Mouse (Mus musculus) thymus, adult 2 months (tissue): ENCODE data around the gene Mrpl28. TPM values are rescaled to one million over a fixed set of nuclear protein-coding genes. Genes with fewer than 3 reads are reported as not detected.
"Not testable (repeated sequence)": the region's sequence is repeated elsewhere in the genome, so short reads cannot be mapped to it uniquely, and the experiment has no call there.

Source experiments
- DNase-seq: peaks from one replicate; pipeline ENCODE4 v3.0.0; 2021
- H3K27ac ChIP-seq: fragments of 200-500 bp; 2 replicates; pipeline ENCODE4 v1.5.1; 2012; ENCODE audit warnings: low read length, control low read depth; ENCODE audit not compliant: control insufficient read depth, insufficient read depth
- H3K27me3 ChIP-seq: fragments of 200-500 bp; 2 replicates; pipeline ENCODE4 v1.6.1; 2012; ENCODE audit warnings: mild to moderate bottlenecking, low read length, moderate library complexity, mixed read lengths; ENCODE audit not compliant: control insufficient read depth, insufficient read depth
- H3K36me3 ChIP-seq: fragments of 200-500 bp; 2 replicates; pipeline ENCODE4 v1.6.1; 2012; ENCODE audit warnings: mild to moderate bottlenecking, low read length, moderate library complexity; ENCODE audit not compliant: control insufficient read depth, insufficient read depth
- H3K4me1 ChIP-seq: fragments of 200-500 bp; replicated peaks from 2 replicates; pipeline ENCODE4 v1.6.1; 2012; ENCODE audit warnings: low read length; ENCODE audit not compliant: control insufficient read depth, insufficient read depth
- H3K4me3 ChIP-seq: fragments of 200-500 bp; 2 replicates; pipeline ENCODE4 v1.5.1; 2012; ENCODE audit warnings: mild to moderate bottlenecking, low read length, control low read depth, moderate library complexity; ENCODE audit not compliant: control insufficient read depth, insufficient read depth
- CTCF ChIP-seq: fragments of 200-500 bp; IDR thresholded peaks from 2 replicates; pipeline ENCODE4 v1.5.1; 2012; ENCODE audit warnings: mild to moderate bottlenecking, control low read depth, low read length, moderate library complexity, borderline replicate concordance; ENCODE audit not compliant: control insufficient read depth, poor library complexity, insufficient read depth; ENCODE audit errors: extremely low read depth
- POLR2A ChIP-seq: fragments of 200-500 bp; IDR thresholded peaks from 2 replicates; pipeline ENCODE4 v1.6.1; 2012; ENCODE audit warnings: mild to moderate bottlenecking, low read length, control low read depth, moderate library complexity; ENCODE audit not compliant: control insufficient read depth, poor library complexity, insufficient read depth; ENCODE audit errors: extremely low read depth
- WGBS: fragments of 180-500 bp; shearing (Covaris S2); methylation state at CpG from one replicate; pipeline ENCODE4 v1.1.7; 2018; 5-methylcytosine and 5-hydroxymethylcytosine counted together
- polyA plus RNA-seq: library from polyadenylated mRNA; depleted of rRNA; stranded (reverse); fragments of >200 nt; gene quantifications from 2 replicates; pipeline ENCODE4 v1.2.3, GENCODE M21; 2012

The Mrpl28 gene
- polyA plus RNA-seq, 1 experiment: 82.6 TPM

GRCm38 (mm10) chr17:26110156-26110555 is 13.1 kb upstream of the Mrpl28 start:
- no peak overlapping the region for H3K27ac ChIP-seq
- H3K4me3 ChIP-seq: no peak overlapping the region
- TF ChIP-seq POLR2A (no peak), CTCF (no peak)
- peaks cover 9% of the 10 kb centered on the region for H3K4me1 ChIP-seq
- no peaks in the 10 kb centered on the region for H3K27me3 ChIP-seq
- 68% methylated on average over 4 of the region's 4 CpGs for WGBS
- no peaks in the 10 kb centered on the region for H3K36me3 ChIP-seq
- no peak for DNase-seq

DNA sequence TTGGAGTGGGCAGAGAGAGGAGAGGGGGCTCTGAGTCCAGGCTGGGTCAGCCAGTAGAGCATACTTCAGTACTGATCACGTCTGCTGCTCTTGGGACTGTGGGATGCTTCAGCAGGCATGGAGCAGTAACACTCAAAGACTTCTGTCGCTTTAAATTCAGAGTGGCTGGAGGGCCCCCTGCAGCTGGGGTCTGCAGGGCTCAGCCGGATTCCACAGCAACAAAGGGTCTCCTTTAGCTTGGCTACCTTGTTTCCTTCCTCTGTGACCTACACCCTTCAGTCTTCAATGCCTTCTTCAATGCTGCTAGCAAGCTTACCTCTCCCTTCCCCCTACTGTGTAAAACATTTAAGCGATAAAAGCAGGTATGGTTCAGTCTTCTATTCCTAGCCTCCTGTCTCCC is 12.3 kb upstream of the Mrpl28 start:
- no peaks in the 10 kb centered on the region for H3K27me3 ChIP-seq
- no peak overlapping the region for H3K4me3 ChIP-seq
- WGBS: 82% methylated on average over 4 of the region's 4 CpGs
- no peak for DNase-seq
- no peaks in the 10 kb centered on the region for H3K36me3 ChIP-seq
- H3K27ac ChIP-seq: no peak overlapping the region
- TF ChIP-seq POLR2A (no peak), CTCF (no peak)
- peaks cover 9% of the 10 kb centered on the region for H3K4me1 ChIP-seq

- no peak for DNase-seq
- H3K4me3 ChIP-seq: no peak overlapping the region
- H3K27me3 ChIP-seq: no peaks in the 10 kb centered on the region
- H3K36me3 ChIP-seq: no peaks in the 10 kb centered on the region
- H3K4me1 ChIP-seq: peaks cover 9% of the 10 kb centered on the region
- no peak overlapping the region for H3K27ac ChIP-seq
- no peak for TF ChIP-seq CTCF
- no peak for TF ChIP-seq POLR2A
- 82% methylated on average over 4 of the region's 4 CpGs for WGBS
These were observed 11.6 kb upstream of the Mrpl28 start for GRCm38 (mm10) chr17:26111722-26112121.

DNA sequence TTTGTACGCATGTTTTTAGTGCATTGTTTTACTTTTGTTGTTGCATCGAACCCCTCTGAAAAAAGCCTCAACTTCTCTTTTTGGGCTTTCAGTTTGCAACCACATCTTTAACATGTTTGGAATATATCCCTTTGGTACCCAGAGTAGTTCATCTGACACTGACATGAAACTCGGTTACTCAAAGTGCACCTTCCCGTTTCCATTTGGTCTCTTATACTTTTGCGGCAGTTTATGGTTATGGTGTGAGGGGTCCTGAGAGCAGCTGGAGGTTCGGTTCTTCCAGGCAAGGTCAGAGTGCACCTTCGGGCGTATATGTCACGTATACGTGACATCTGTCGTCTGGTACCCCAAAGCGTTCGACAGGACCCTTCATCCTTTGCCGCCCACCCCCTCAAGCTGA is 10.5 kb upstream of the Mrpl28 start:
- H3K4me1 ChIP-seq: peaks cover 9% of the 10 kb centered on the region
- H3K27me3 ChIP-seq: no peaks in the 10 kb centered on the region
- H3K36me3 ChIP-seq: no peaks in the 10 kb centered on the region
- 13% methylated on average over 14 of the region's 14 CpGs for WGBS
- H3K4me3 ChIP-seq: peak overlapping the region; percentile 84
- TF ChIP-seq CTCF (no peak), POLR2A (no peak)
- H3K27ac ChIP-seq: no peak overlapping the region
- DNase-seq: no peak

DNA sequence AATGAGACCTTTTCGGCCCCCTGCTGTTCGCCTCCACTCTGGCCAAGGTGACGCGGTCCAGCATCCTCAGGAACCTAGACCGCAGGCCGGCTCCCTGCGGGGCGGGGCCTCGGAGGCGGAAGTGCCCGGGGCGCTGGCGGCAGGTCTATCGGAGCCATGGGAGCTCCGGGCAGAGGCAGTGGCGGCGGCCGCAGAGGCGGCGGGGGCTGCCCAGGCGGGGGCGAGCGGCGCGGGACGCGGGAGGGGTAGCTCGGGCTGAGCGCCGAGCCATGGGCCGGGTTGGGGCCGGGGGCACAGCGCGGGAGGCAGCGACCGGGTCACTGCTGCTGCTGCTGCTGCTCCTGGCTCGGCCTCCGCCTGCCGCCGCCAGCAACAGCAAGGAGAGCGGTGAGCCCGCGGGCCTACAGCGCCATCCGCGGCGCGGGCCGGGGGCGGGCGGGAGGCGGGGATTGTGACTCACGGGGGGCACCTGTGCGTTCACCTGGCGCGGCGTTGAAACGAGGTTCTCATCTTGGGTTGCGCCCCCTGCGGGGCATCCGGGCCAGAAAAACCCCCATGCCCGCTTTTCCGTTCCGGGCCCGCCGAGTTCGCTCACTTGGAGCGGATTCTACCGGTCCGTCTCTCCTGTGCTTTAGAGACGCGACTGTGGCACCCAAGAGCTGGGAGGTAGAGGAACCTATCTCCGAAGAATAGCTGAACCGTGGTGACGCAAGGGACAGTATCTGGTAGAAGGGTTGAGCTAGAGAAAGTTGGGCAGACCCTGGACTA is 9.9 kb upstream of the Mrpl28 start, which contains the start of gene Tmem8:
Gene Tmem8, plus strand, starts transcription at position 119 of the 768 bp plus-strand sequence.
- no peaks in the 10 kb centered on the region for H3K36me3 ChIP-seq
- H3K27me3 ChIP-seq: no peaks in the 10 kb centered on the region
- 2% methylated on average over 73 of the region's 75 CpGs for WGBS
- peak; percentile 81 for DNase-seq
- TF ChIP-seq CTCF (peak; percentile 70; the same call in 1 of the 2 replicates), POLR2A (no peak)
- H3K4me3 ChIP-seq: peak within 1 kb of the TSS; percentile 84
- H3K27ac ChIP-seq: no peak within 1 kb of the TSS
- H3K4me1 ChIP-seq: peaks cover 9% of the 10 kb centered on the region

DNA sequence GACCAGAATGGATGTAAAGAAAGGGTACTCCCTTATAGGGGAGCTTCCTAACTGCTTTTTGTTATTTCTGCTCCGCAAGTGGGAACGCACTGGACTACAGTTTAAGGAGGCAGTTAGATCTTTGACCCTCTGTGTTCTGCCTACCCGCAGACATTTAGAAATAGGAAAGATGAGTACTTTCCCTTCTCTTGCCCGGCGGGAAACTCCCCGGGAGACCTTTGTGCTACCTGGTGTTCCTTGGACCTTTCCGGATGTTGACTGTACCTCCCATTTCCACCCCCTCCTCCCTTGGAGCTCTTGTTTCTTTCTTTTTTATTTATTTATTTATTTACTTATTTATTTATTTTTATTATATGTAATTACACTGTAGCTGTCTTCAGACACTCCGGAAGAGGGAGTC is 9.2 kb upstream of the Mrpl28 start:
- H3K27ac ChIP-seq: no peak overlapping the region
- 35% methylated on average over 8 of the region's 8 CpGs for WGBS
- no peaks in the 10 kb centered on the region for H3K27me3 ChIP-seq

GRCm38 (mm10) chr17:26114461-26114860 is 8.8 kb upstream of the Mrpl28 start:
- H3K27me3 ChIP-seq, H3K4me3 ChIP-seq, H3K27ac ChIP-seq, DNase-seq, H3K36me3 ChIP-seq, H3K4me1 ChIP-seq: not testable (repeated sequence)
- WGBS: 91% methylated on average over 7 of the region's 7 CpGs

More for the DNA sequence above, 9.2 kb upstream of the Mrpl28 start:
- Histone ChIP-seq H3K4me3 (peak overlapping the region; percentile 84; the same call in 1 of the 2 replicates), H3K4me1 (peaks cover 9% of the 10 kb centered on the region), H3K36me3 (no peaks in the 10 kb centered on the region)
- TF ChIP-seq POLR2A (no peak), CTCF (no peak)
- DNase-seq: no peak
